Mouse (Mus musculus): ENCODE measurements around the gene Oas2. TPM values are rescaled to one million over a fixed set of nuclear protein-coding genes. Genes with fewer than 3 reads are reported as not detected.

Gene Oas2
- 0.62 and 1.3 TPM in 2 replicates for polyA plus RNA-seq (2012; rRNA removed)

DNA sequence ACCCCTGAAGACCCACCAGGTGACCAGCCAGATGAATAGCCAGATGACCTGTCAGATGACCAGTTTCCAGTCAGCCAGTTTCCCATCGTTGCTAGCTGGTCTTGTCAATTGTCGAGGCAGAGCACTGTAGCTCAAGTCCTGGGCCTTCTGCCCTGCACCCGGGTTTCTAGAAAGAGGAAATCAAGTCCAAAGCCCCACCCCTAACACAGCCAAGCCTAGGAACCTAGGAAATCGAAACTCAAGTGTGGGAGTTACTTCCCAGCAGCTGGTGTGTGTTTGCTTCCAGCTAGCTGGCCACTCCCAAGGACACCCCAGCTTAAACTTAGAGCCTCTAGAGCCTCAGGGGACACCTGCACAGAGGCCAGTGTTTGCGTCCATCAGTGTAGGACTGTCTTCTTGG, at the start of gene Oas2:
TSS of gene Oas2 (minus strand) at position 166 of the 400 bp plus-strand sequence.

DNA sequence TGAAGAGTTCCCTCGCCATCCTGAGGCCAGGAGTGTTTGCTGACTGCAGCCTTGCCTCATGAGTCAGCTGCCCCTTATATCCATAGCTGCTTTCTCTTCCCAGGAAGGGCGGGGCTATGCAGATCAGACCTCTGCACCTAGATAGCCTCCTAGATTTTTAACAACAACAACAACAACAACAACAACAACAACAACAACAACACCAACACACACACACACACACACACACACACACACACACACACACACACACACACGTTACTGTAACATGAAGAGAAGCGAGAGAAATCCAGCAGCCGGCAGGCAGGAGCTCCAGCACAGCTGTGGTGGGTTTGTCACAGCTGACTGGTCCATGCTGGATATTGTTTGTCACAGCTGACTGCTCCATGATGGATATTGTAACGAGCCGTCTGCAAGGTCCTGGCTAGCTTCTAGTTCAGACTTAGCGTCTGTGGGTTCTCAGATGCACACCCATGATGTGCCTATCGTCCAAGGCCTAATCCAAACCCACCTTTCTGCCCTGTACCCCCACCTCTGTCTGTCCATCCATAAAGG, 45.9 kb upstream of the Oas2 start, which contains the start of gene Oas1e:
TSS of gene Oas1e (minus strand) at position 51 of the 555 bp plus-strand sequence.

DNA sequence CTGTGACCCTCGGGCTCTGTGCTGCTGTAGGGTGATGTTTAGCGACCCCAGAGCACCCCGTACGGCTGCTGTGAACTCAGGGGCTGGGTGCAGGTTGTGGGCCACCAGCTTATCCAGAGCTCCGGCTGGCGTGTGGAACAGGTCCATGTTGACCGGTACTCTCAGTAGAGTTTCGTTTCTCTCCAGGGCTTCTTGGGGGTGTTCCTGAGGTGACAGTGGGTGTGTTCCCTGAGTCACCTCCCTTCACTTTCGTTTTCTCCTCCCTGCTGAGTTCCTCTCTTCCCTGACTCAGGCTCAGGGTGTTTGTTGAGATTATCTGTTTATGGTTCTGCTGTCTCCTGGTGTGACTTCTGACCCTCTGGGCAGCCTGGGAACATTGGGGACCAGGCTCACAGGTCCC, 27.8 kb upstream of the Oas2 start, which contains the start of gene Oas3:
TSS of gene Oas3 (minus strand) at position 184 of the 400 bp plus-strand sequence.

DNA sequence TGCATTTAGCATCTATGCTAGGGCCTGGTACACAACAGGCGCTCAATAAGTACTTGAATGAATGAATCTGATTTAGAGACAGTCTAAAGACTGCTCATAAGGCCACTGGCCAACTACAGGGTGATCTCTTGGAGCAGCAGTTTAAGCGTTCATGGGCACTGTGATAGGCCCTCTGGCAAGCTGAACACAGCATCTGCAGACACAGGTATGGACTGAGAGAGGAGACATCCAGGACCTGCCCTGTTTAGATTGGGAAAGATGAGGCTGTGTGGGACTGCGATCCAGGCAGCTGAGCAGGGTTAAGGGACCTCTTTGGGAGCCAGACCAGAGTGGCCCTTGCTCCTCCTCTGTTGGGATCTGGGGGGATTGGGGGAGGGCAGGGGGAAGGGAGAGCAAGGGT, 37.8 kb downstream of the Oas2 start, which contains the start of gene Dtx1:
TSS of gene Dtx1 (minus strand) at position 101 of the 400 bp plus-strand sequence.

Other genes starting within 250 kb of the Oas2 start
- gene Plbd2, start 246.2 kb downstream of the Oas2 start, polyA plus RNA-seq (2012; rRNA removed) = 13.7 and 17.5 TPM in 2 replicates
- 2.5 TPM in 2 replicates for gene Slc8b1, start 238.7 kb downstream of the Oas2 start, polyA plus RNA-seq (2012; rRNA removed)
- 18.5 and 23.3 TPM in 2 replicates for gene Tpcn1, start 161.2 kb downstream of the Oas2 start, polyA plus RNA-seq (2012; rRNA removed)
- 1.9 and 2.6 TPM in 2 replicates for gene Iqcd, start 160.8 kb downstream of the Oas2 start, polyA plus RNA-seq (2012; rRNA removed)
- 37.6 and 40.1 TPM in 2 replicates for gene Rita1, start 137.3 kb downstream of the Oas2 start, polyA plus RNA-seq (2012; rRNA removed)
- 32.8 and 37.0 TPM in 2 replicates for gene Ddx54, start 137.1 kb downstream of the Oas2 start, polyA plus RNA-seq (2012; rRNA removed)
- 0.56 and 0.71 TPM in 2 replicates for gene Cfap73, start 115.6 kb downstream of the Oas2 start, polyA plus RNA-seq (2012; rRNA removed)
- 18.6 and 23.8 TPM in 2 replicates for gene Rasal1, start 101.0 kb downstream of the Oas2 start, polyA plus RNA-seq (2012; rRNA removed)
- 119 and 137 TPM in 2 replicates for gene Dtx1, start 37.9 kb downstream of the Oas2 start, polyA plus RNA-seq (2012; rRNA removed)
- 0.22 and 0.47 TPM in 2 replicates for gene Oas3, start 27.8 kb upstream of the Oas2 start, polyA plus RNA-seq (2012; rRNA removed)
- gene Oas1e, start 45.7 kb upstream of the Oas2 start, polyA plus RNA-seq (2012; rRNA removed) = 0.16 and 0.22 TPM in 2 replicates
- gene Oas1c, start 62.7 kb upstream of the Oas2 start, polyA plus RNA-seq (2012; rRNA removed) = 0.65 and 0.99 TPM in 2 replicates
- 0.05 TPM in 1 of 2 replicates, not detected in the other for gene Oas1f, start 97.5 kb upstream of the Oas2 start, polyA plus RNA-seq (2012; rRNA removed)
- not detected in 2 replicates for gene Oas1h, start 111.6 kb upstream of the Oas2 start, polyA plus RNA-seq (2012; rRNA removed)
- 0.31 and 0.86 TPM in 2 replicates for gene Oas1g, start 137.8 kb upstream of the Oas2 start, polyA plus RNA-seq (2012; rRNA removed)
- gene Oas1a, start 157.7 kb upstream of the Oas2 start, polyA plus RNA-seq (2012; rRNA removed) = 1.1 and 1.4 TPM in 2 replicates
- 0.08 and 0.12 TPM in 2 replicates for gene Oas1d, start 164.7 kb upstream of the Oas2 start, polyA plus RNA-seq (2012; rRNA removed)

All from central nervous system, embryonic 18 days (tissue).